Mouse (Mus musculus) liver, embryonic 16.5 days (tissue): ENCODE measurements around the gene Isyna1. TPM values are rescaled to one million over a fixed set of nuclear protein-coding genes. Genes with fewer than 3 reads are reported as not detected.
A peak's percentile ranks its signal among the peaks of the same experiment; 100 is the strongest.

Experiments
- ATAC-seq: fragments of 200-750 bp; cut with Nextera tagmentation; 2 replicates; pipeline ENCODE4 v1.8.0; 2017; ENCODE audit warnings: low read depth, mild to moderate bottlenecking, moderate number of reproducible peaks, moderate library complexity
- H3K27ac ChIP-seq: fragments of 300-500 bp; sonication (generic); 2 replicates; pipeline ENCODE4 v1.5.1; 2014; ENCODE audit warnings: mild to moderate bottlenecking, low read length
- H3K27me3 ChIP-seq: fragments of 300-500 bp; sonication (generic); 2 replicates; pipeline ENCODE4 v1.6.1; 2014; ENCODE audit warnings: low read depth, low read length, mixed read lengths; ENCODE audit not compliant: control insufficient read depth, insufficient read depth
- H3K36me3 ChIP-seq: fragments of 300-500 bp; sonication (generic); 2 replicates; pipeline ENCODE4 v1.6.1; 2014; ENCODE audit warnings: mild to moderate bottlenecking; ENCODE audit not compliant: control insufficient read depth, insufficient read depth
- H3K4me1 ChIP-seq: fragments of 300-500 bp; sonication (generic); 2 replicates; pipeline ENCODE4 v1.6.1; 2014; ENCODE audit warnings: low read depth, low read length, mixed read lengths; ENCODE audit not compliant: control insufficient read depth
- H3K4me2 ChIP-seq: fragments of 300-500 bp; sonication (generic); 2 replicates; pipeline ENCODE4 v1.6.1; 2014; ENCODE audit warnings: low read depth, low read length, mixed read lengths
- H3K4me3 ChIP-seq: fragments of 300-500 bp; sonication (generic); 2 replicates; pipeline ENCODE4 v1.5.1; 2014; ENCODE audit warnings: low read depth, mild to moderate bottlenecking, low read length
- H3K9ac ChIP-seq: fragments of 300-500 bp; sonication (generic); 2 replicates; pipeline ENCODE4 v1.6.1; 2014; ENCODE audit warnings: low read depth, low read length
- H3K9me3 ChIP-seq: fragments of 300-500 bp; sonication (generic); replicated peaks from 2 replicates; pipeline ENCODE4 v1.6.1; 2016; ENCODE audit warnings: low read length; ENCODE audit not compliant: control insufficient read depth
- WGBS: fragments of 180-500 bp; shearing (Covaris S2); extraction: QIAGEN DNeasy Blood & Tissue Kit; methylation state at CpG from one replicate; pipeline ENCODE4 v1.1.7; 2014; ENCODE audit not compliant: insufficient replicate concordance; 5-methylcytosine and 5-hydroxymethylcytosine counted together
- polyA plus RNA-seq: library from polyadenylated mRNA; unstranded; fragments of >200 nt; fragmentation: Nextera tagmentation; extraction: Ambion mirVana; gene quantifications from 2 replicates; pipeline ENCODE4 v1.2.1, GENCODE M21; 2015

Isyna1 gene
- polyA plus RNA-seq, 1 experiment from 2014 or later: 35.0 TPM

DNA sequence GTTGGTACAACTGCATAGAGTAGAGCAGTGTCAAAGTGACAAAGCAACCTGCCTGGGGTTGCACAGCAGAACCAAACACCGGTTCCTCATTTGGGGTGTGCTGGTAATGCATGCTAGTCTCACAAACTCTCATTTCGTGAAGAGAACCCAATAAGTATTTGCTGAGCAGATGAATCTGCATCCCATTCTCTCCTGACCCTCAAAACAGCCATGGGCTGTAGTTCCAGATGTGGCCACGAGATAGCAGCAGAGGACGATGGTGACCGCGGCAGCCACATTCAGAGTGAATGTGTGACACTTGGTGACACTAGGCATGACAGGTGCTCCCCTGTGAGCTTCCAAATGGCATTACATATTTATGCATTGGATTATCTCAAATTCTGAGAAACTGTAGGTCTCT, 17.7 kb downstream of the Isyna1 start:
- peaks cover 12% of the 10 kb centered on the region for H3K27me3 ChIP-seq
- H3K4me1 ChIP-seq: peaks cover 58% of the 10 kb centered on the region
- H3K9ac ChIP-seq: peak overlapping the region; percentile 74
- WGBS: 0% methylated on average over 6 of the region's 6 CpGs
- peak overlapping the region; percentile 78 for H3K27ac ChIP-seq
- H3K36me3 ChIP-seq: no peaks in the 10 kb centered on the region
- peak overlapping the region; percentile 93 for H3K4me2 ChIP-seq
- ATAC-seq: peak; percentile 24; the same call in 1 of the 2 replicates
- peak overlapping the region; percentile 67 for H3K4me3 ChIP-seq
- no peaks in the 10 kb centered on the region for H3K9me3 ChIP-seq

DNA sequence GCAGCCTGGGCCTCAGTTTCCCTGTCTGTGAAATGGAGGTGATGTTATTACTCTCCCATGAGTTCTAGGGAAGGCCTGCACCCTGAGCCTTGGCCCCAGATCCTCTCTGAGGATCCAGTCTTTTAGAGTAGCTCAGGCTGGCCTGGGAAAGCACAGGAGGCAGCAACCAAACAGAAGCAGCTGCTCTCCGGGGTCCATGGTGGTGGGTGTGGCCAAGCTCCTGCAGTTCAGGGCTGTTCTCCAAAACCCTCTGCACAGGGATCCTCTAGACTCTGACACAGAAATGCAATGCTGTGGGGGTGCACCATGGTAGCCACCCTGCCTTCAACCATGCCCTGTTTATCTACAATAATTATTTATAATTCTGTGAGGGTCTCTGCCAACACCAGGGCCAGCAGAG, 19.6 kb downstream of the Isyna1 start:
- Histone ChIP-seq H3K27ac (no peak overlapping the region), H3K4me2 (no peak overlapping the region), H3K27me3 (peaks cover 9% of the 10 kb centered on the region), H3K4me1 (peaks cover 54% of the 10 kb centered on the region), H3K9ac (no peak overlapping the region), H3K4me3 (no peak overlapping the region), H3K36me3 (no peaks in the 10 kb centered on the region), H3K9me3 (no peaks in the 10 kb centered on the region)
- WGBS: 28% methylated on average over 1 of the region's 1 CpGs
- no peak for ATAC-seq

DNA sequence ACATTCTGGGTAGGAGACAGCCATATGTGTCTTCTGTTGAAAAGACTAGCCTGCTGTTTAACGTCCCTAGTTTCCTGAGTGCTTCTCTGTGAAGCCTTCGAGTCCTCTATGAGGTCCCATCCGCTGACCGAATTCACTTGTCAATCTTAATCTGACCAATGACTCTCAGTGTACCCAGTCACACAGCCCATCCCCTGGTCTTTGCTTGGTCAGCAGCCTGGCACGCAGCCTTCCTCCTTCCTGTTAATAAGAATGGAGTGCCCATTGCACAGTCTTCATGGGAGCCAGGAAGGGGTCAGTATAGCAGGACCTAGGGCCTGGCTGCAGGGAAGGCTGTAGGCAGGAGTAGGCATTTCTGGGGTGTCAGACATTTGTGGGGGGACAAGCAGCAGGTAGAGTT, 20.3 kb downstream of the Isyna1 start:
- Histone ChIP-seq H3K4me3 (no peak overlapping the region), H3K9ac (no peak overlapping the region), H3K27ac (no peak overlapping the region), H3K36me3 (no peaks in the 10 kb centered on the region), H3K4me2 (no peak overlapping the region), H3K27me3 (peaks cover 3% of the 10 kb centered on the region), H3K4me1 (peaks cover 54% of the 10 kb centered on the region), H3K9me3 (no peaks in the 10 kb centered on the region)
- 63% methylated on average over 5 of the region's 5 CpGs for WGBS
- no peak for ATAC-seq

DNA sequence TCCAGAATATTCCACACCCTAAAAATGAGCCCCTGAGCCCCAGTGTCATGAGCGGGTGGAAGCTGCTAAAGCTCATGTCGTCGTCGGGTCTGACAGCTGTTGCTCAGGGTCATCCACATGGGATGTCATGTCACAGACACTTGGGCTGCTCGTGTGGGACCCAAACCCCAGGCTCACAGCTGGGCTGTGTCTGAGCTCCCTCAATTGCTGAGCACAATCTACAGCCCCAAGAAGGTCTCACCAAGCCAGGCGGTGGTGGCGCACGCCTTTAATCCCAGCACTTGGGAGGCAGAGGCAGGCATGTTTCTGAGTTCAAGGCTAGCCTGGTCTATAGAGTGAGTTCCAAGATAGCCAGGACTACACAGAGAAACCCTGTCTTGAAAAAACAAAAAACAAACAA, 21.1 kb downstream of the Isyna1 start:
- Histone ChIP-seq H3K9ac (no peak overlapping the region), H3K27ac (no peak overlapping the region), H3K36me3 (no peaks in the 10 kb centered on the region), H3K9me3 (no peaks in the 10 kb centered on the region), H3K27me3 (no peaks in the 10 kb centered on the region), H3K4me3 (no peak overlapping the region), H3K4me1 (peaks cover 49% of the 10 kb centered on the region), H3K4me2 (no peak overlapping the region)
- no peak for ATAC-seq
- 74% methylated on average over 8 of the region's 8 CpGs for WGBS

DNA sequence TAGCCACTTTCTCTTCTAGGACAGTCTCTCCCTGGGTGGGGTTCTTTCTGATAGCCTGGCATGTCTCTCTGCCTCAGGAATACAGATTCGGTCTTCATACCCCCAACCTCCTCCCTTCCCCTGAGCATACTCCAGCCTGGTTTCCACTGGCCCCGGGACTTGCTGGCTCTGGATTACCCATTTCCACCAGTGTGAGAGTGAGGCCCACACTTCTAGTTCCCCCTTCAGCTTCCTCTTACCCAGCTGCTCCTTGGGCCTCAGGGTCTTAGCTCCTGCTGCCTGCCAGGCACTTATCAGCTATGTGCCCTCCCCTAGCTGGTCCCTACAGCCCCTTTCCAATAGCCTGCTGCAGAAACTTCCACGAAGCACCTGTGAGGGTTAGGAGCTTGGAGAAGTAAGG, 21.7 kb downstream of the Isyna1 start, which contains the start of gene Lrrc25:
Gene Lrrc25 (plus strand): TSS at position 262 of the 400 bp plus-strand sequence.
- ATAC-seq: no peak
- 19% methylated on average over 3 of the region's 3 CpGs for WGBS
- peaks cover 49% of the 10 kb centered on the region for H3K4me1 ChIP-seq
- no peaks in the 10 kb centered on the region for H3K36me3 ChIP-seq
- H3K27ac ChIP-seq: peak within 1 kb of the TSS; percentile 33
- H3K4me3 ChIP-seq: peak within 1 kb of the TSS; percentile 25; the same call in 1 of the 2 replicates
- no peaks in the 10 kb centered on the region for H3K9me3 ChIP-seq
- H3K4me2 ChIP-seq: no peak within 1 kb of the TSS
- H3K27me3 ChIP-seq: no peaks in the 10 kb centered on the region
- no peak within 1 kb of the TSS for H3K9ac ChIP-seq

DNA sequence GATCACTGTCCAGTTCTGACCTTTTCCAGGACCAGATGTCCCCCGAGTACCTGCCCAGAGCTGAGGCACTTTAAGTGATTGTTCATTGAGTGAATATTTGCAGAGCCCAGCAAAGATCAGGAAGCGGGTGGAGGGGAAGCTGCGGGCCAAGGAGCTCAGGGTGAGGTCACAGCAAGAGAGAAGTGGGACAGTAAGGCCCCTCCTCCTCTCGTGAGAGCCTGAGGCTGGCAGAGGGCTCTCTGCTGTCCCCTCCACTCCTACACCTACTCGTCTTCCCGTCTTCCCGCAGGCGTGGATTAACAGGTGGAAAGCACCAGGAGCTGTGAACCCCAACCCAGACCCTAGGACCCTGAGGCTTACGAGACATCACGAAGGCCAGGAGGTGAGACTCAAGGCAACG, 22.5 kb downstream of the Isyna1 start:
- no peak for ATAC-seq
- 30% methylated on average over 11 of the region's 11 CpGs for WGBS
- H3K36me3 ChIP-seq: no peaks in the 10 kb centered on the region
- H3K4me3 ChIP-seq: peak overlapping the region; percentile 25; the same call in 1 of the 2 replicates
- H3K27me3 ChIP-seq: no peaks in the 10 kb centered on the region
- H3K9ac ChIP-seq: no peak overlapping the region
- H3K4me2 ChIP-seq: no peak overlapping the region
- peaks cover 49% of the 10 kb centered on the region for H3K4me1 ChIP-seq
- peak overlapping the region; percentile 33; the same call in 1 of the 2 replicates for H3K27ac ChIP-seq
- no peaks in the 10 kb centered on the region for H3K9me3 ChIP-seq

DNA sequence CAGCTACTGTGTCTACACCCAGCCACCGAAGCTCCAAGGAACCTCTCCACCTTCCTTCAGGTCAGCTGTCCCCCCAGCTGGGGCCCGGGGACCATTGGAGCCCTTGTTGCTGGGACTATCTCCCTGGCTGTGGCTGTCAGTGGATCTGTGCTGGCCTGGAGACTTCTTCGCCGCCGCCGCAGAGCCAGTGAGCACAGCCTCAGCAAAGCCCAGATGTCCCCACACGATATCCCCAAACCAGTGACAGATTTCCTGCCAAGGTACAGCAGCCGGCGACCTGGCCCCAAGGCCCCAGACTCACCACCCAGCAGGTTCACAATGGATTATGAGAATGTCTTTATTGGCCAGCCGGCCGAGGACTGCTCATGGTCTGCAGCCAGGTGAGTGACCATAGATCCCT, 23.8 kb downstream of the Isyna1 start:
- no peaks in the 10 kb centered on the region for H3K27me3 ChIP-seq
- no peaks in the 10 kb centered on the region for H3K36me3 ChIP-seq
- 21% methylated on average over 11 of the region's 11 CpGs for WGBS
- ATAC-seq: no peak
- H3K4me3 ChIP-seq: peak overlapping the region; percentile 31
- peak overlapping the region; percentile 49 for H3K9ac ChIP-seq
- peaks cover 57% of the 10 kb centered on the region for H3K4me1 ChIP-seq
- peak overlapping the region; percentile 49 for H3K4me2 ChIP-seq
- no peaks in the 10 kb centered on the region for H3K9me3 ChIP-seq
- peak overlapping the region; percentile 57 for H3K27ac ChIP-seq

DNA sequence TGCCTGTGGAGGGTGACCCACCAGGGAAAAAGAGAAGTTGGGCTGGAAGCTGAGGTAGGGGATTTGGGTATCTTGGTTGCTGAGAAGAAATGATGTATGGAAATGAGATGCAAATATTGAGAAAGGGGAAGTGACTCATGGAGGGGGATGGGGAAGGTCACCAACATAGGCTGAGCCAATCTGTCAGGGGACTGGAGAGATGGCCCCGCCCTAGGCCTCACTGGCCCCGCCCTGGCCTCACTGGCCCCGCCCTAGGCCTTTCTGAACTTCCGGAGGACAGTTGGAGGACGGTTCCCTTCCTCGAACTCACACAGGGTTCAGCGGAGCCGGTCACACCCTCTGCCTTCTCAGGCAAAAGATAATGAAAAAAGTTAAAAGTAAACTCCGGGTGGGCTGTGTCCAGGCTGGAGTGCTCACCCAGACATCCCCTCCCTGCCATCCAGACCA, 24.7 kb downstream of the Isyna1 start:
- no peaks in the 10 kb centered on the region for H3K27me3 ChIP-seq
- no peaks in the 10 kb centered on the region for H3K36me3 ChIP-seq
- H3K4me2 ChIP-seq: peak overlapping the region; percentile 49
- peaks cover 66% of the 10 kb centered on the region for H3K4me1 ChIP-seq
- WGBS: 10% methylated on average over 9 of the region's 9 CpGs
- no peak overlapping the region for H3K9ac ChIP-seq
- H3K27ac ChIP-seq: peak overlapping the region; percentile 86
- no peaks in the 10 kb centered on the region for H3K9me3 ChIP-seq
- ATAC-seq: peak; percentile 84
- peak overlapping the region; percentile 25; the same call in 1 of the 2 replicates for H3K4me3 ChIP-seq

DNA sequence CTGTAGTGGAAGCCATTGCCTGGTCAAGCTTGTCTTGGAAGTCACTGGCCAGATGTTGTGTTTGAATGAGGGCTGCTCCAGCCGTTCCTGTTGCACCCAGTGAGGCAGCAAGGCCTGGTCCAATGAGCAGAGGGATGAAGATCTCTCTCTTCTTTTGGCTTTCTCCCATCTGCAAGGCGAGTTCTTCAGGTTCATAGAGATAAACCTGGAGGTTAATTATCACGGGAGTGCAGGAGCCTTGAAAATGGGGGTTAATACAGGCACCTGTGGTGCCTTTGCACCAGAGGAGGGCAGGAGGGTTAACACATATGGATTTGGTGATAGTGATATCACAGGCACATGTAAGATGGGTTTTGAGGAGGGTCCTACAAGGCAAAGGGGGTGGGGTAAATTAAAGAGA, 28.0 kb downstream of the Isyna1 start:
- Histone ChIP-seq H3K9ac (peak overlapping the region; percentile 31; the same call in 1 of the 2 replicates), H3K27me3 (no peaks in the 10 kb centered on the region), H3K9me3 (no peaks in the 10 kb centered on the region), H3K4me2 (peak overlapping the region; percentile 25), H3K27ac (peak overlapping the region; percentile 91), H3K36me3 (no peaks in the 10 kb centered on the region), H3K4me3 (peak overlapping the region; percentile 14; the same call in 1 of the 2 replicates), H3K4me1 (peaks cover 67% of the 10 kb centered on the region)
- peak; percentile 78 for ATAC-seq
- WGBS: 9% methylated on average over 3 of the region's 3 CpGs
